Comparison of ENCODE assay signal across 1 mouse cellular context in the genomic region with DNA sequence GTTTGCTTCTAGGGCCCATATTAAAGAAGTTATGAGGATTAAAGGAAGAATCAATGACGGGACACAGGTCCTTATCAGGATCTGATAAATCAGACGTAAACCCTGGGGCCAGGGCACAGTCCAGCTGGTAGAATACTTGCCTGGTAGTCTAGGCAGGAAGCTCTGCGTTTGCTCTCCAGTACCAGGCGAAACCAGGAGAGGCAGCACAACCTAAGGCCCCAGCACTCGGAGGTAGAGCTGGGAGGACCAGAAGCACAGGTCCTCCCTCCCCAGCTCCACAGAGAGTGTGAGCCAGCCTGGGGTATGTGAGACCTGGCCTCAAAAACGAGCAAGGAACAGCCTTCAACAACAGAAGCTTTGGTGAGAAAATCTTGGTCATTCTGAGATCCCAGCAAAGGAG.
TF ChIP-seq lines count a peak whose summit lies in the region.

No protein-coding gene starts in this region.

TF ChIP-seq in MEL, 35 proteins besides CTCF, POLR2A, EP300 and RAD21:
- TF ChIP-seq RCOR1 (IDR thresholded peaks at IDR 0.05; ENCODE audit: low read depth, low read length) (no peak), MAX (IDR thresholded peaks at IDR 0.05; ENCODE audit: low read length) (no peak), SMC3 (IDR thresholded peaks at IDR 0.05; ENCODE audit: low read depth, low read length) (peak; percentile 44)
TF ChIP-seq in MEL: peak in this region for 1.
